Mouse (Mus musculus) adrenal gland, postnatal 36 days (tissue): Measurements from ENCODE around the gene Maml3. TPM values are rescaled to one million over a fixed set of nuclear protein-coding genes. Genes with fewer than 3 reads are reported as not detected.

Experiments used
- DNase-seq, 2 experiments: peaks; one replicate each; pipeline ENCODE4 v3.0.0; 2021; ENCODE audit warnings: mixed read lengths in 1 of 2
- total RNA-seq, 2 experiments: library from RNA; stranded (reverse); gene quantifications; 2 replicates each; pipeline ENCODE4 v1.2.3; 2021

Maml3 gene
- total RNA-seq, 2 experiments from 2014 or later: 7.6 to 9.9 TPM

DNA sequence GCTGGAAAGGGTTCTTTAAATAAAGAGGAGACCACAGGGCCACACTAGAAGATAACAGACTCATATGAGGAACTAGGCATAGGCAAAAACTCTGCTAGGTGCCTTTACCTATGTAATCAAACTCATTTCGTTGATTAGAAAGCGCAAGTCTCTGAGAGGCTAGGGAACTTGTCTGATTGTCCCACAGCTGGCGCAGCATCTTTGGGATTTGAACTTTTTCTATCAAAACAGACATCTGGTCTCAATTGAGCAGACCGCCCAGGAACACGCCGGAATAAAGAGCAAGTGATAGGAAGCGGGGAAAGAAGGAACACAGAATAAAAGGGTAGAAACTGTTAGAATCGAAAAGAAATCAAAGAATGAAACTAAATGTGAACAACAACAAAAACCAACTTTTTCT is 401.4 kb downstream of the Maml3 start:
- no peak for DNase-seq

DNA sequence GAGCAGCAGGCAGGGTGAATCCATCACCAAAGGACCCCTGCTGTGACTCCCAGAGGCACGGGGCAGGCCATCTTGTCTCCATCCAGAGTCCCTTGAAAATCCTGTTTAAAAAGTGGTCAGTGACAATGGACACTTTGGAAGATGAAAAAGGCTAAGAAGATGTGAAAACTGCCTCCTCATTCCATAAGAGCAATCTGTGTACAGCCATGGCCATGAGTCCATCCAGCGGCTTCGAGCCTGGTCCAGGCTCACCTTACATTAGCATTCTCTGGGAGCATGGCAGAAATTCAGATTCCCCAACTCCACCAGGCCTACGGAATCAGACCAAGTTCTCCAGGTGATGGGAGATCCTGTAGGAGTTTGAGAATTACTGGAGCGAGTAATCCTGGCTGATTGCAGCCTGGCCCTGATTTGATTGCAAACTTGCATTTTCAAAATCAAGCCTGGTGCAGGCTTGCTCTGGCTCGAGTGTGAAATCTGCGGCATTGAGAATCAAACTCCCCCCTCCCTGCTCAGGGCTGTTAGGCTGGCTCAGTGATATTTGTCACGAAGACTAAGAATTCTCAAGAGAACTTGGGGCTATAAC is 402.1 kb downstream of the Maml3 start:
- no peak for DNase-seq

DNA sequence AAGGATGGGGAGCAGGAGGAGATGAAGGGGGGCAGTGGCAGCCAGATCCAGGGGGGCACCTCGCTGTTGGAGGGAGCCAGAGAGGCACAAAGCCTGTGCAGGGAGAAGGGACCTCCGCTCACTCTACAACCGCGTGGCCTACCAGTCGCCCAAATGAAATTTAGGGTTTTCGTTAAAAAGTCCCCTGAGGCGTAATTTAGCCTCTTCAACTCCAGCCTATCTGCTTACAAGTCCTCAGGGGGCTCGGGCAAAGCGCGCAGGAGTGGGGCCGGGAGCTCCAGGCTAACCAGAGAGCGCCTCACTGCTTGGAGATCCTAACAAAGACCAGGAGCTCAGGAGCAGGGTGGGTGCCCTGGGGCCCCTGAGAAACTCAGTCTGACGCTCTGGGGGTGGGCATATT is 402.9 kb downstream of the Maml3 start:
- DNase-seq: no peak

DNA sequence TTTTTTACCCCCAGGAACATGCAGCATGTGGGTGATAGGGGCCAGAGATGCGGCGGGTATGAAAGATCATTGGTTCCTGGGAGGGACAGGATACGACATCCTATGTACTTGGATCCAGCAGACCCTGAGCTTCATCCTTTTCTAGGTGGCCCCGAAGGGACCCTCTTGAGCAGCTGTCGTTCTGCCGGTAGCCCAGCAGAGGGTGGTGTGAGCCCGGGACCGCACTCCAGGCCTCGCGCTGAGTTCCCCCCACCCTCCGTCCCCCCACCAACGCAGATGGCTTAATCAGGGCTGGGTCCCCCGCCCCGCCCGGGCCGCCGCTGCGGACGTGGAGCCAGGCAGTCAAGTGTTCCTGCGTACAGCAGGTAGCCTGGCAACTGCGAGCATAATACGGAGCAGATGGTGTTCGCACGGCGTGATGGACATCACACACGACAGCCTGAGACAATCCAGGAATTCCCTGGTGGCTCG is 403.6 kb downstream of the Maml3 start:
- peak; percentile 64 to 83 for DNase-seq

DNA sequence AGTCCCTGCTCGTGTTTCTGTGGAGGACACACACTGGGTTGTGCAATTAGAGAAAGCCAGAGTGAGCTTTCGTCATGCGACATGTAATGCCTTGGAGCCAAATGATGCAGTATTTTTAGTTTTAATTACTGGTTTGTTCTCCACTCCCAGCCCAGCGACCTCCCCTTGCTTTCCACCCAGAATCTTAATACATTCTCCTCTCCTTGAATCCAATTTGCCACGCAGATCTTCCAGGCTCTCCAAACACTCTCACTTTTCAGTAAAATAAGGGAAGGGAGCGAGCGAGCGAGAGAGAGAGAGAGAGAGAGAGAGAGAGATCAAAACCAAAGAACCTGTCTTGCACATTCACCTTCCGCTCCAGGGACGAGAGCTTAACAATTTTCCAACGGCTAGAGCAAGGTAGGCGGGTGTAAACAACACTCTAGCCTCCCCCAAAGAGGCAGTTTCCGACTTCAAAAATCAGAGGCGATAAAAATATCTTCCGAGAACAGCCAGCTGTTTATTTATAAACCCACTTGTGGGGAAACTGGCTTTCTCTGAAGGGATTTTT is 404.1 kb downstream of the Maml3 start:
- DNase-seq: no peak

DNA sequence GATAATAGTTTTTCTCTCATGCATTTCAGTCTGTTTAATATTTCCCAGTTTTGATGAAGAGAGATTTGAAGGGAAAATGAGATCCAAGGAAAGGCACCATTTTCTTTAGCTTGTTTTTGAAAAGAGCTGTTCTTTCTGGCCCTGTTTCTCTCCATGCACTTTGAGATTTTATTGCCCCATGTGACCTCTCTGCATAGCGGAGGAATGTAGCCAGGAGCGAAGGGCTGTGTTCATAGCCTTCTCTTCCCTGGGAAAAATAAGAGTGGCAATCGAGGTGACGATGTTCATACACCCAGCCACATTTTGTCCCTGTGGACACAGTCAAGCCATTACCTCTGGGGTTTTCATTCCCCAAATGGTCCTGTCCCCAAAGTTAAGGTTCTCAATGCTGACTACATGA is 404.8 kb downstream of the Maml3 start:
- DNase-seq: no peak

DNA sequence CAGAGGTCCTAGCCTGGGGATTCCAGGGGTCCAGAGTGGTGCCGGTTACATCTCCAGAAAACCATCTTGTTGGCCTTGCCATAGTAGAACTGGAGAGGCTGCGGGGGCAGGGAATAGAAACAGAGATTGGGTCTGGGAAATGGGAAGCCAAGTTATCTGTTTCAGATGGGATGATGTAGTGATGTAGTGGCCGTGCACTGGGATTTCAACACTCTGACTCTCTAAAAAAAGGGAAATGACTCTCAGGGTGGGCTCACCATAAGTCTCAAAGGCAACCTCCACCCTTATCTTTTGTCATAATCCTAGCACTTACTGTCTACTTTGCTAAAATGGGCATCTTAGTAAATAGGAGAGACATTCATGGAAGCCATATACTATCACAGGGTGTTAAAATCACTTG is 406.9 kb downstream of the Maml3 start:
- no peak for DNase-seq

DNA sequence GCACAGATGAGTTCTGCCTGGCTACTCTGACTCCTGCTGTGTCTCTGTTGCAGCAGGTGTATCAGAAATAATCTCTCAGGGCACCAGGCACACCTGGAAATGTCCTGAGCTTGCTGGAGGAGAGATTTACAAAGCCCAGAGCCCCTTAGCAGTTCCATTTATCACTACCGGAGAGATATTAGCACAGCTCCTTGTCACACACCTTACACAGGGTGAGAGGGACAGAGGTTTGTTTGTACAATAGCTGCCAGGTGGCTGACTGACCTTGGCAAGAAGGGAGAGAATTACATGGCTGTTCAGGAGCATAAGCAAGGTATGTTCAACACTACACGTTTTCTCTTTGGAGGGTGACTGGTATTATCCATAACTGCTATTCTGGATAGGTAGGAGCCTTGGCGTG is 409.2 kb downstream of the Maml3 start:
- no peak for DNase-seq

DNA sequence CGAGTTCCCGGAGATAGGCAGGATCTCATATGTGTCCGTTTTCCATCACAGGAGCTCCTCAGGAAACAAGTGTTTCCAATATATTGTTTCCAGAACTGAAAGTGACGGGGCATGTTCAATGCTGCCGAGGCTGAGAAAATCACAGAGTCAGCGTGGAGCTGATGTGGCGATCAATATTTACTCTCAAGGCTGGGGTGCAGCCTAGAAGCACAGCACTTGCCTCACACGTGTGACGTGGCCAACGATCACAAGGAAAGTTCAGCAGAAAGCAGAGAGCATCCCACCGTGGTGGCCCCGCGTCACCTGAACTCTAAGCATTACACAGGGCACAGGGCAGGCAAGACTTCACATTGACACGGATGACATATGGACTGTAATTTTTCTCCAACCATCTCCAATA is 410.3 kb downstream of the Maml3 start:
- no peak for DNase-seq

DNA sequence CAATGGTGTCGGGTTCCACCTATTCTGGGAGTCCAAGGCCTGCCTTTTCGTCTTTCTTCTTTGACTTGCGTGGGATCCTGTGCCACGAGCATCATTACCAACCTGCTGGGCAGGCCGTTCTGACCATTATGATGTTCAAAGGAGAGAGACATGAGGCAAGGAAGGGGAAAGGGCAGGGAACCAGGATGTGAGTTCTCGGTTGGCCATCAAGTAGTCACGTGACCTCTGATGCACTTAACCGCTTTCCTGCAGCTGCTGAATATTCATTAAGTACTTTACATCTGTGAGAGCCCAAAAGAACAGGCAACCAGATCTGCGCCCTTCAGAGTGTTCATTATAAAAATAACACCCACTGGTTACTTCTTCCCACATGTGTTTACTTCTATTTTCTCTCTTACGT is 411.7 kb downstream of the Maml3 start:
- no peak for DNase-seq

DNA sequence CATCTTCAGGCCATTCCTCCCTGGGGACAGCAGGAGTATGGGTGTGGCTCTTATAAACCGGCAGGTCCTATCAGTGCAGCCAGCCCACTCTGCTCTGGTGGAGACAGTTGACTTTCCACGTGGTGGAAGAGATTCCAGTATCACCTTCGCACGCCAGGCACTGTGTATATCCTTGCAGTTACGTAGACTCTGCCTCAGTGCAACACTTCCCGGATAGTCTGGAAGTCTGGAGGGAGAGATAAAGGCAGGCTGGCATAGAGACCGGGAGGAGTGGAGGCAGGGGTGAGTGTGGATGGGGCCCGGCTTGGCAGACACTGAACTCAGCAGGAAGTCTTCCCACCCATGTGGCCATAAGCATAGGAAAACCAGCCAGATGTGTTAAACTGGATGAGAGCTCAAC is 416.2 kb downstream of the Maml3 start:
- DNase-seq: no peak

DNA sequence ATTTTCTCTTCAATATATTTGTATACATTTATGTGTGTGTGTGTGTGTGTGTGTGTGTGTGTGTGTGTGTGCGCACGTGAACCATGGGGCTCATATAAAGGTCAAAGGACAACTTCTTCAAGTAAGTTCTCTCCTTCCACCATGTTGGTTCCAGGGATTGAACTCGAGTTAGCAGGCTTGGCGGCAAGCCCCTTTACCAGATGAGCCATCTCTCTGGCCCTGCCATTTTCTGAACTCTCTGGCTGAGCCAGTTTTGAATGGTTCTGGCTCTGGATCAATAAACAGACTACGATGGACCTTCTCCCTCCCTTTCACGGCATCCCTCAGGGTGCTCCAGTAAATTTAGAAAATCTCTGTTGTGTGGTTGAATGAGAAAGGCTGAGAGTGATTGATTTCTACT is 418.1 kb downstream of the Maml3 start:
- DNase-seq: no peak

DNA sequence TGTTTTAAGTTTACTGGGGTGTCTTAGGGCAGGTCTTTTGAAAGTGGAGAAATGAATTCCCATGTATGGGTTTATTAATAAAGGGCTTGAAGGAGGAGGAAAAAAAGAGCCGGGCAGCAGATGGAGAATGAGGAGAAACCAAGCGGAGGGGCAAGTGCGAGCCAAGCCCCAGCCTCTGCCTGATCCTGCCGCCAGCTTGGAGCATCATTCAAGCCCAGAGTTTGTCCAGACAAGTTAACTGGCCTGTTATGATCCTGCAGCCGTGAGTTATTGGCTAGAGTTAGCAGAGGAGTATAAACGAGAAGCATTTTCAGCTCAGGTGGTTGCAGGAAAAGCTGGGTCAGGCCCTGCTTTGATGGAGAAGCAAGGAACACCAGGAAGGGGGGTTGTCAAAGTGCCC is 418.6 kb downstream of the Maml3 start:
- no peak for DNase-seq

DNA sequence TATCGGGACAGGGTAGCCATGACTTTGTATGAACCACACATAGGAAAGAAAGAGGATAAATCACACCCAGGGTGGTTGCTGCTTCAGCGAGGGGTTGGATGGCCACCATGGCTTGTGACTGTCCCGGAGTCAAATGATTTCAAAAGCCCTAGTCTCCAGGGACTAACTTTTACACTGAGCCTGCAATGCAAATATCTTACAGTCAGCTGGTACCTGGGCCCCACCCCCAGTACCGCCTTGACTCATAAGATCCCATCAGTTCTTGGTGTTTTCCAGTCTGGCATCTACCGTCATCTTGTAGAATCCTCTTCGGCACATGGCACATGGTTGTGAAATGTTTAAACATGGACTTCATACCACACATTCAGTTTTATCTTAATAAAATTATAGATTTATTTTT is 419.3 kb downstream of the Maml3 start:
- DNase-seq: no peak

DNA sequence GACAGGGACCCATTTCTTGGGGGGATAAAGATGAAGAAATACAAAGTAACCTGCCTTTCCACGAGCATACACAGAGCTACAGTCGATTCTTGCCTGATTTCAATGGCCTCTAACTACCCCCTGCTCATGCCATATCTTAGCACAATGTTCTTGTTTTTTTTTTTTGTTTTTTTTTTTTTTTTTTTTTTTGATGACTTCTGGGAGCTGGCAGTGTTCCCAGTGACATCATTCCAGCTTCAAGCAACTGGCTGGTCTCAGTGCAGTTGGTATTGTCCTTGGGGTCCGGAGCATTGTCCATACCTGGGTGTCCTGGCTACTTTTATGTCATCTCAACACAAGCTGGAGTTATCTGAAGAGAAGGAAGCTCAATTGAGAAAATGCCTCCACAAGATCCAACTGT is 429.9 kb downstream of the Maml3 start:
- peak; percentile 48 to 66 for DNase-seq

DNA sequence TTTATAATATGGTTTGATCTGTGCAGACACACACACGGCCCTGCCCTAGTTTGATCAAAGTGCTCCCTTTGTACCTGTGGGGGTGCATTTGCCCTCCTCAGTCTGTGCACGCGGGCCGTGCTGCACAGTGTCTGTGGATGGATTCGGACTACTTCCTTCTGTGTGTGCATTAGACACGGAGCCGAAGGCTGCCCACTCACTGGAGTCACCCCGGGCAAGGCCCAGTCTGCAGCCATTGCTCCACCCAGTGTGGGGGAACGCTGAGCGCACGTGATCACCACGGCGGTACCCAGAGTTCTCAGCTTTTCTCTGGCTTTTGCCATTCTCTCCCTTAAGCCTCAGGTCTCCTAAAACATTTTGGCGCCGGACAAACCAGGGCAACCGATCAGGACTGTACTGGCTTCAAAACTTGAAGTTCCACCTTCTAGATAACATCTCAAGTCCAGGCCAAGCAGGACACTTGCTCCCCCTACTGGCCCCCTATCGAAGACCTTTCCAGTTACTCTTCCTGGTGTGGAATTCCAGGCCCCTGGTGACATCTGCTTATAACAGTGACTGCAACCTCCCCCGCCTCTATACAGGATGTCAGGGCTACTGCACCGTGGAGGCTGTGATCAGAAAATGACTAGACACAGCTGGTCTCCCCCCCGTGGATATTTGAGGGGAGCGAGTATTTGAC is 431.3 kb downstream of the Maml3 start:
- peak; percentile 71 to 84 for DNase-seq

DNA sequence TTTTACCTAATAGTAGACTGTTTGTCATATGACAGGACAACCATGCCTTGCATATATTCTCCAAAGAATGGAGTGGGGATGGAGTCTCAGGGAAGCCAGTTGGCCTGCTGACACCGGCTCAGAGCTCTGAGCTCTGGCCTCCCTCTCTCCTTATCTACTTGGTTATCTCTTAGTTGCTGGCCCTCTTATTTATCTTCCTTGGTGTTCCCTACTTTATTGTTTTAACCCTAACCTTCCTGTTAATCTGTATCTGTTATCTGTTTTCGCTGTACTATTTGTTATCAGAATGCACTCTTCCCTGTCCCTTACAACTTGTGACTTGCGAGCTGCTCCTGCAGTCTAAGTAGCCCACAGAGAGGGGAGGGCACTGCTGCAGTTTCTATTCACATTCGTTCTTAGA is 432.2 kb downstream of the Maml3 start:
- DNase-seq: no peak

DNA sequence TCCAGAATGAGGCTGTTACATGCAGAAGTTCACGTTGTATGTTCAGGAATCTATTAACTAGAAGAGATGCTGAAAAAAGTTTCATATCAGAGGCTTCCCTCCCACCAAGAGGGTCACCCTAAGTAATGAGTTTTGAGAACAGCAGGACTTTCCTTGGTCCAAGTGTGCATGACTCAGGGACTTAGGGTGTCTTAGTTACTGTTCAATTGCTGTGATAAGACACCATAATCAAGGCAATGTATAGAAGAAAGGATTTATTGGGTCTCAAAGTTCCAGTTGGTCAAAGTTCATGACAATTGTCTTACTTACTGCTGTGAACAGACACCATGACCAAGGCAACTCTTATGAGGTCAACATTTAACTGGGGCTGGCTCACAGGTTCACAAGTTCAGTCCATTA is 433.8 kb downstream of the Maml3 start:
- no peak for DNase-seq

DNA sequence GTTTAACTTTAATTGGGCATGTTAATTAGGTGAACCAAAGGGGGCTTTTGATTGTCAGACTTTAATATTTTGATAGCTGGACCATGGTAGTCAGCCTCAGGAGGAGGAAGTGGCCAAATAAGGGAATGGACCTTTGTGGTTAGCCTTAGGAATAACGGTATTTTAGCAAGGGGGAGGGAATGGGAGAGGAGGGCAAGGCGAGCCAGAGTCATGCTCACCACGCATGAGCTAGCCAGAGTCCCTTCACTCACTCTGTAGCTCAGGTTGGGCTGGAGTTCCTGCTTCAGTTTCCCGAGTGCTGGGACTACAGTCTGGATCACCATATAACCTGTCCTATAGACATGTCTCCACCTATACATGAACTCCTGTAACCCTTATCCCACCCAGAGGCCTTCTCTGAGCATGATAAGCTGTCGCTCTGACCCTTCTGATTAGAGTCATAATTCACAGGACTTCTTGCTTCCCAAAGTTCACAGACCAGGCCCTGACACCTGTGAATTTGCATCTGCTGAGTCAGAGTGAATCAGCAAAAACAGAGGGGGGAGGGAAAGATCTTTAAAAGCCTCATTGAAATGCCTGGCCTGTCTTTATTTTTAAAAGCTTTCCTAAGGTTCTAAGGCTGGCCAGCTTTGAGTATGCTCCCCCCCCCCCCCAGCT is 434.3 kb downstream of the Maml3 start:
- peak; percentile 47 to 56 for DNase-seq

DNA sequence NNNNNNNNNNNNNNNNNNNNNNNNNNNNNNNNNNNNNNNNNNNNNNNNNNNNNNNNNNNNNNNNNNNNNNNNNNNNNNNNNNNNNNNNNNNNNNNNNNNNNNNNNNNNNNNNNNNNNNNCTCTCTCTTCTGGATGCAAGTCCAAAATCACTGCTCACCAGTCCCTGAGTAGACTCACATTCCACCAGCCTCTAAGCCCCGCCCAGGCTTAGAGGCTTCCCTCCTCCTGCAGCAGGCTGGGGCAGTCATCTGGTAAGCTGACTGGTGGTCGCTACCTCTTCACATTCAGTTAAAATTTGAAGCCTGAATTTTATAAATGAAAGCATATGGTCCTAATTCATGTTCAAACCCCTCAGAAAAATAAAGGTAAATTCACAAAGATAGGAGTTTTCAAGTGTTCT is 436.3 kb downstream of the Maml3 start:
- peak in 1 of 2 experiments; percentile 28 for DNase-seq

DNA sequence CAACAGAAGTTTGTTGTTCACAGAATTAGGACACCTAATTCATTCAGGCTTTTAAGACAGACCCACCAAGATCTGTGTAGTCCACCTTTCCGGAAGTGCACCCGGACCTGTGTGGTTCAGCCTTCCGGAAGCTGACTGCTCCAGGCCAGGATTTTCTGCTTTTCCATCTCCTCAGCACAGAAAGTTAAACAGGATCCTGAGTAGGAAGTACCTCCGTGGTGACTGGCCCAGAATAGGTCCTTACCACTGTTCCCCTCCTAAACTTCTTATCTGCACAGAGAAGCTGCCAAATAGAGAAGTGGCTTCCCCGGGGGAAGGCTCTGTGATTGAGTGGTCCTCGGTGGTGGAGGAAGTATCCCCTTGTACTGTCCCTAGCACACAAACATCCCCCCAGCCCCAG is 442.3 kb downstream of the Maml3 start:
- no peak for DNase-seq

DNA sequence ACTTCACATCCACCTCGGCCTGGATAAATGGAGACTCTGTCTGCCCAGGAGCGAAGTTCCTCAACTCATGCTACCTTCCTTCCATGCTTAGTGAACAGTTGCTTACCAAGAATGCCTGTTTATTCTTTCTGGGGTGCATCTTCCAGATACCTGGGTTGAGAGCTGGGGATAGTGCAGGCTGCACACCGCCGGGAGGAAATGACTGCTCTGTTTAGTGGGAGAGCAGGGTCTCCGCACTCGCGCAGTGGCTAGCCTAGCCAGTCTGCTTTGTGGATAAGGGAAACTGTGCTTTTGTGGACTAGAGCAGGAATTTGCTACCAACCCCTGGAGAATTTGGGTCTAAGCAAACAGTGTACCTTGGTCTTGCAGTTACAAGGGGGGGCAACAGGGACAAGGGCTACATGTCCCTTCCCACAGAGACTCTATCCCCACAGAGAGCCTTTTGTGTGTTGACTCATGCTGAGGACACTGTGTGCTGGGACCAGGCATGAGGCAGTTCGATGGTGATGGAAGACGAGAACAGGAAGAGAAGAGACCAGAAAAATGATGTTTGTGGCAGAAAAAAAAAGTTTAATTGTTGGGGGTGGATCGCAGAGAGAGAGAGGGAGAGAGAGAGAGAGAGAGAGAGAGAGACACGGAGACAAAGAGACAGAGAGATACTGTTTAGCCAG is 442.9 kb downstream of the Maml3 start:
- DNase-seq: no peak

DNA sequence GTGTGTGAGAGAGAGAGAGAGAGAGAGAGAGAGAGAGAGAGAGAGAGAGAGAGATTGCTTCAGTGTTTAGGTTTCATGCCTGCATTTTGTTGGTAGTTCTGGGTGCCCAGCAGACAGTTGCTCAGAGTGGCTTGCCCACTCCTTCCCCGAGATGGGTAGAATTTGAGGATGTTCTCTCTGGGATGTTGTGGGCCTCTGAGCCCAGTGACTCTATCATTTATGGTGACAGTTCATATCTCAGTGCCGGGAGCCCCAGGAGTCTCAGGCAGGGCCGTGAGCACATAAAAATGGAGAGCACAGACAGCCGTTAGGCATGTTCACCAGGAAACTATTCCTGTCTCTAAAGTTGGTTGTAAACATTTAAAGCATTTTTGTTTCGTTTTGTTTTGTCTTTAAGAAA is 443.5 kb downstream of the Maml3 start:
- DNase-seq: no peak
